Mouse (Mus musculus): ENCODE measurements around the gene Optc. TPM values are rescaled to one million over a fixed set of nuclear protein-coding genes. Genes with fewer than 3 reads are reported as not detected.
A peak's percentile ranks its signal among the peaks of the same experiment; 100 is the strongest.

The Optc gene
- total and polyA plus RNA-seq, 3 experiments, result 0.27 to 0.53 TPM; not detected in 1

- peaks cover 4 to 11% of the 10 kb centered on the region in 2 experiments for H3K27me3 ChIP-seq (ENCODE audit: control insufficient read depth in 1 of 2, insufficient read depth in 2 of 2, low read length in 2 of 2)
- H3K79me2 ChIP-seq (ENCODE audit: control insufficient read depth, insufficient read depth, low read length, poor library complexity), result no peaks in the 10 kb centered on the region
- H3K4me1 ChIP-seq (ENCODE audit: control insufficient read depth in 1 of 2, insufficient read depth in 2 of 2, low read length in 2 of 2), result peaks cover 0 to 8% of the 10 kb centered on the region in 2 experiments; a peak in 1 of 4 replicates
- H3K9ac ChIP-seq (ENCODE audit: control insufficient read depth, low read depth, low read length, poor library complexity, severe bottlenecking), result no peak overlapping the region
- H3K4me3 ChIP-seq (ENCODE audit: control insufficient read depth in 1 of 2, insufficient read depth in 1 of 2, low read depth in 2 of 2, low read length in 2 of 2), result no peak overlapping the region
- H3K27ac ChIP-seq (ENCODE audit: control insufficient read depth, low read depth, low read length), result no peak overlapping the region
- DNase-seq (ENCODE audit: low read depth, low spot score), result no peak
- peaks cover 0 to 6% of the 10 kb centered on the region in 2 experiments; a peak in 1 of 4 replicates for H3K36me3 ChIP-seq (ENCODE audit: control insufficient read depth in 1 of 2, insufficient read depth in 2 of 2, low read length in 2 of 2)
- H3K9me3 ChIP-seq (replicated peaks; ENCODE audit: insufficient read depth, low read length), result no peaks in the 10 kb centered on the region
- TF ChIP-seq ELF1 (IDR thresholded peaks at IDR 0.05; ENCODE audit: low read depth, low read length) (no peak), JUND (IDR thresholded peaks at IDR 0.05; ENCODE audit: low read depth, low read length) (no peak), ZKSCAN1 (IDR thresholded peaks at IDR 0.05; ENCODE audit: low read depth, low read length) (no peak), SMC3 (IDR thresholded peaks at IDR 0.05; ENCODE audit: low read depth, low read length) (no peak), NELFE (IDR thresholded peaks at IDR 0.05; ENCODE audit: low read depth, low read length) (no peak), MXI1 (IDR thresholded peaks at IDR 0.05; ENCODE audit: low read depth, low read length) (no peak), BHLHE40 (IDR thresholded peaks at IDR 0.05; ENCODE audit: borderline replicate concordance, low read depth, low read length) (no peak), MAZ (IDR thresholded peaks at IDR 0.05; ENCODE audit: low read depth, low read length) (no peak), MEF2A (IDR thresholded peaks at IDR 0.05; ENCODE audit: extremely low read depth, insufficient replicate concordance, low read depth, low read length, poor library complexity, severe bottlenecking) (no peak), RAD21 (IDR thresholded peaks at IDR 0.05; ENCODE audit: low read depth, low read length) (no peak), MAX (IDR thresholded peaks at IDR 0.05; ENCODE audit: low read length) (no peak), EP300 (IDR thresholded peaks at IDR 0.05; ENCODE audit: low read depth in 1 of 2, low read length in 2 of 2) (no peak), MYB (IDR thresholded peaks at IDR 0.05; ENCODE audit: low read depth, low read length) (no peak), UBTF (IDR thresholded peaks at IDR 0.05; ENCODE audit: borderline replicate concordance, insufficient read depth, low read depth, low read length) (no peak), SIN3A (IDR thresholded peaks at IDR 0.05; ENCODE audit: low read length) (no peak), TBP (IDR thresholded peaks at IDR 0.05; ENCODE audit: low read depth, low read length) (no peak), USF1 (IDR thresholded peaks at IDR 0.05; ENCODE audit: low read depth, low read length) (no peak)
Measured at GRCm38 (mm10) chr1:133855274-133856017, 52.4 kb downstream of the Optc start.

- no peak for TF ChIP-seq GATA1 (IDR thresholded peaks at IDR 0.05; ENCODE audit: low read depth, low read length)
- peak; percentile 60; the same call in 1 of the 2 replicates for TF ChIP-seq ZNF384 (IDR thresholded peaks at IDR 0.05; ENCODE audit: low read depth, low read length)
- H3K4me3 ChIP-seq (ENCODE audit: control insufficient read depth in 1 of 2, insufficient read depth in 1 of 2, low read depth in 2 of 2, low read length in 2 of 2), result no peak overlapping the region
- peaks cover 0 to 8% of the 10 kb centered on the region in 2 experiments; a peak in 1 of 4 replicates for H3K4me1 ChIP-seq (ENCODE audit: control insufficient read depth in 1 of 2, insufficient read depth in 2 of 2, low read length in 2 of 2)
- H3K27ac ChIP-seq (ENCODE audit: control insufficient read depth, low read depth, low read length), result no peak overlapping the region
- no peaks in the 10 kb centered on the region for H3K79me2 ChIP-seq (ENCODE audit: control insufficient read depth, insufficient read depth, low read length, poor library complexity)
- no peak for DNase-seq (ENCODE audit: low read depth, low spot score)
- H3K27me3 ChIP-seq (ENCODE audit: control insufficient read depth in 1 of 2, insufficient read depth in 2 of 2, low read length in 2 of 2), result peaks cover 4 to 11% of the 10 kb centered on the region in 2 experiments
- no peak overlapping the region for H3K9ac ChIP-seq (ENCODE audit: control insufficient read depth, low read depth, low read length, poor library complexity, severe bottlenecking)
- peaks cover 0 to 6% of the 10 kb centered on the region in 2 experiments; a peak in 1 of 4 replicates for H3K36me3 ChIP-seq (ENCODE audit: control insufficient read depth in 1 of 2, insufficient read depth in 2 of 2, low read length in 2 of 2)
- H3K9me3 ChIP-seq (replicated peaks; ENCODE audit: insufficient read depth, low read length), result no peaks in the 10 kb centered on the region
Measured at GRCm38 (mm10) chr1:133854421-133855273, 53.2 kb downstream of the Optc start.
